Mouse (Mus musculus) mouse trophoblast stem cell (cell line): Measurements from ENCODE around the gene Olfr329-ps.
"Not testable (repeated sequence)": the region's sequence is repeated elsewhere in the genome, so short reads cannot be mapped to it uniquely, and the experiment has no call there.

Experiments
- in situ Hi-C, 2 experiments: fragments of 300-500 bp; cut with MseI, MboI; formaldehyde crosslinking; loops; 2 replicates in 1 of 2; 3 replicates in 1 of 2; pipeline ENCODE4 v1.15.1; 2025

The Olfr329-ps gene

GRCm38 (mm10) chr11:58546322-58546721 is at the start of gene Olfr329-ps:
Gene Olfr329-ps, minus strand, starts transcription at chr11:58546422.
- in situ Hi-C loops, result no loop called here

- in situ Hi-C loops, result no loop called here
These were observed 48.6 kb upstream of the Olfr329-ps start, which contains the start of gene Olfr324 for GRCm38 (mm10) chr11:58594814-58595213. Gene Olfr324, plus strand, starts transcription at chr11:58595114.

GRCm38 (mm10) chr11:58588620-58589250 is 42.5 kb upstream of the Olfr329-ps start:
- in situ Hi-C loops, result no loop called here

- in situ Hi-C loops, result no loop called here
These were observed 41.7 kb upstream of the Olfr329-ps start for GRCm38 (mm10) chr11:58587898-58588348.

GRCm38 (mm10) chr11:58578636-58579035 is 32.4 kb upstream of the Olfr329-ps start:
- in situ Hi-C loops, result no loop called here

GRCm38 (mm10) chr11:58577430-58577829 is 31.2 kb upstream of the Olfr329-ps start, which contains the start of gene Olfr325:
Gene Olfr325, plus strand, starts transcription at chr11:58577730.
- in situ Hi-C loops, result no loop called here

GRCm38 (mm10) chr11:58570405-58570804 is 24.2 kb upstream of the Olfr329-ps start, which contains the start of gene Olfr224:
Gene Olfr224, minus strand, starts transcription at chr11:58570553.
- in situ Hi-C loops, result no loop called here

GRCm38 (mm10) chr11:58555536-58555935 is 9.3 kb upstream of the Olfr329-ps start, which contains the start of gene Olfr328:
Gene Olfr328, minus strand, starts transcription at chr11:58555636.
- in situ Hi-C loops, result no loop called here

GRCm38 (mm10) chr11:58534736-58535135 is 11.5 kb downstream of the Olfr329-ps start, which contains the start of gene Olfr330:
Gene Olfr330, minus strand, starts transcription at chr11:58534836.
- in situ Hi-C loops, result not testable (repeated sequence)

- in situ Hi-C loops, result not testable (repeated sequence)
These were observed 26.5 kb downstream of the Olfr329-ps start for GRCm38 (mm10) chr11:58519756-58520155.

GRCm38 (mm10) chr11:58518916-58519315 is 27.3 kb downstream of the Olfr329-ps start:
- in situ Hi-C loops, result not testable (repeated sequence)

- in situ Hi-C loops, result not testable (repeated sequence)
These were observed 37.2 kb downstream of the Olfr329-ps start for GRCm38 (mm10) chr11:58509058-58509457.

- in situ Hi-C loops, result not testable (repeated sequence)
These were observed 43.8 kb downstream of the Olfr329-ps start, which contains the start of gene Olfr331 for GRCm38 (mm10) chr11:58502472-58502871. Gene Olfr331, minus strand, starts transcription at chr11:58502572.

GRCm38 (mm10) chr11:58499290-58499689 is 46.9 kb downstream of the Olfr329-ps start:
- in situ Hi-C loops, result no loop called here

- in situ Hi-C loops, result no loop called here
These were observed 47.5 kb downstream of the Olfr329-ps start for GRCm38 (mm10) chr11:58498761-58499160.

GRCm38 (mm10) chr11:58492455-58492854 is 53.8 kb downstream of the Olfr329-ps start, which contains the start of gene Olfr332:
Gene Olfr332, minus strand, starts transcription at chr11:58492555.
- in situ Hi-C loops, result no loop called here
